Mouse (Mus musculus): ENCODE measurements around the gene Icam2.

DNA sequence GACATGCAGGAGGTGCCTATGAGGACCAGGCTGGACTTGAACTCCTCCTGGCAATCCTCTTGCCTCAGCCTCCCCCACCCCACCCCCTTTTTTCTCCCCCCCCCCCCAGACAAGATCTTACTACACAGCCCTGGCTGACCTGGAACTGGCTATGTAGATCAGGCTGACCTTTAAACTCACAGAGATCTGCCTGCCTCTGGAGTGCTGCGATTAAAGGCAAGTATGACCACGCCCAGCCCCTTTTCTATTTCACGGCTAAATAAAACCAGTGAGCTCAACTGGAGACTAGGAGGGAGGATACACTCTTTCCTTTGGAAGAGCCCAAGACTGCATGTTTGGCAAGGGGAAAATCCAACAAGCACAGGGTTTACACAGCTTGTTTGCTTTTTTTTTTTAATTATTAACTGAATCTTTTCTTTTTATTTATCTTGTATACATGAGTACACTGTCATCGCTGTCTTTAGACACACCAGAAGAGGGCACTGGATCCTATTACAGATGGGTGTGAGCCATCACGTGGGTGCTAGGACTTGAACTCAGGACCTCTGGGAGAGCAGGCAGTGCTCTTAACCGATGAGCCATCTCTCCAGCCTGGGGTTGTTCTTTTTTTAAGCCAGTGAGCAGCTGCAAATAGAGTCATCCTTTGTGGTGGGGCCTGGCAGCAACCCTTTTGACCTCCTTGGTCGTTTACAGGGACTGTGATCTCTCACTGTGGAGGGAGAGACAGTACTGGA lies 4.9 kb upstream of the Icam2 start:
- TF ChIP-seq POLR2A (IDR thresholded peaks at IDR 0.05; ENCODE audit: low read depth, low read length) (no peak), CTCF (IDR thresholded peaks at IDR 0.05; ENCODE audit: extremely low read depth, insufficient read depth, insufficient read length, insufficient replicate concordance) (no peak)
